Mouse (Mus musculus) gastrocnemius, adult 2 months (tissue): ENCODE data around the gene Slc43a3. TPM values are rescaled to one million over a fixed set of nuclear protein-coding genes. Genes with fewer than 3 reads are reported as not detected.

Source experiments
- DNase-seq: peaks from one replicate; pipeline ENCODE4 v3.0.0; 2022
- H3K27ac ChIP-seq: fragments of 200-600 bp; 2 replicates; pipeline ENCODE4 v1.8.1; 2022; ENCODE audit warnings: mild to moderate bottlenecking
- H3K4me3 ChIP-seq: fragments of 200-600 bp; 2 replicates; pipeline ENCODE4 v1.8.1; 2022; ENCODE audit warnings: mild to moderate bottlenecking, moderate library complexity
- CTCF ChIP-seq: fragments of 200-600 bp; IDR thresholded peaks from 2 replicates; pipeline ENCODE4 v1.8.1; 2022; ENCODE audit warnings: antibody characterized with exemption, mild to moderate bottlenecking, moderate library complexity
- intact Hi-C: fragments of 180-260 bp; cut with DNase I; formaldehyde crosslinking; loops from one replicate; pipeline ENCODE4 v1.15.1; 2025
- total RNA-seq, 2 experiments: library from RNA; stranded (reverse); gene quantifications; 2 replicates each; pipeline ENCODE4 v1.2.3; 2021

Slc43a3 gene
- total RNA-seq, 2 experiments from 2014 or later = 26.4 to 30.2 TPM

DNA sequence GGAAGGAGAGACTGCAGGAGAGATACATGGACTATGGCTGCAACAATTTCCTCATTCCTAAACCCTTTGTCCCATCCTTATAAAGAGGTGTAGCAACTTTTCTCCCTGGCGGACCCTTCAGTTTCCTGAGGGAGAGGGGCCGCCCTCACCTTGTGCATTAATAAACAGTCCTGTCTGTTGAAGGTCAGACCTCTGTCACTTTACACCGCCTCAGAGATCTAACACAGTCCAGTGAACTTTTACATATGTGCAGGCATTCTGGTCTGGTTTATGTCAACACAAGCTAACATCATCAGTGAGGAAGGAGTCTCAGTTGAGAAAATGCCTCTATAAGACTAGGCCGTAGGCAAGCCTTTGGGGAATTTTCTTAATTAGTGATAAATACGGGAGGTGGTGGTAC, 22.5 kb upstream of the Slc43a3 start:
- H3K27ac ChIP-seq = peak overlapping the region; percentile 73
- intact Hi-C loops = no loop called here

DNA sequence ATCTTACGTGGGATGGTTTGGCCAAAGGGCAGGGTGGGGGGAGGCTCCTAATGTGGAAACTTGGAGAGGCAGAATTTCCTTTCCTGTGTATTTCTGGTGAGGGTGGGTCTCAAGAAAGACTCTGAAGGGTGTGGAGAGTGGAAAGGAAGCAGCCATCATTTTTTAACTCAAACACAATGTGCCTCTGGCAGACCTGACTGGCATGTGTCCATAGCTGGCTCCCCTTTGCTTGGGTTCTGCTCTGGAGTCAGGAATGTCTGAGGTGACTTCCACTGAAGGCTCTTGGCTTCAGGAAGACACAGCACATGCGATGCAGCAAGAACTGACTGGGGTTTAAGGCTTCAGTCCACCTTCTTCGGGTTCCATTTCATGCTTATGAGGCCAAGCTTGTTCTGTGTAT, 21.0 kb upstream of the Slc43a3 start:
- peak; percentile 54 for DNase-seq
- Histone ChIP-seq H3K27ac (peak overlapping the region; percentile 86), H3K4me3 (no peak overlapping the region)
- no peak for TF ChIP-seq CTCF
- intact Hi-C loops = no loop called here

More for the DNA sequence above, 22.5 kb upstream of the Slc43a3 start:
- TF ChIP-seq CTCF = no peak
- H3K4me3 ChIP-seq = no peak overlapping the region
- no peak for DNase-seq

DNA sequence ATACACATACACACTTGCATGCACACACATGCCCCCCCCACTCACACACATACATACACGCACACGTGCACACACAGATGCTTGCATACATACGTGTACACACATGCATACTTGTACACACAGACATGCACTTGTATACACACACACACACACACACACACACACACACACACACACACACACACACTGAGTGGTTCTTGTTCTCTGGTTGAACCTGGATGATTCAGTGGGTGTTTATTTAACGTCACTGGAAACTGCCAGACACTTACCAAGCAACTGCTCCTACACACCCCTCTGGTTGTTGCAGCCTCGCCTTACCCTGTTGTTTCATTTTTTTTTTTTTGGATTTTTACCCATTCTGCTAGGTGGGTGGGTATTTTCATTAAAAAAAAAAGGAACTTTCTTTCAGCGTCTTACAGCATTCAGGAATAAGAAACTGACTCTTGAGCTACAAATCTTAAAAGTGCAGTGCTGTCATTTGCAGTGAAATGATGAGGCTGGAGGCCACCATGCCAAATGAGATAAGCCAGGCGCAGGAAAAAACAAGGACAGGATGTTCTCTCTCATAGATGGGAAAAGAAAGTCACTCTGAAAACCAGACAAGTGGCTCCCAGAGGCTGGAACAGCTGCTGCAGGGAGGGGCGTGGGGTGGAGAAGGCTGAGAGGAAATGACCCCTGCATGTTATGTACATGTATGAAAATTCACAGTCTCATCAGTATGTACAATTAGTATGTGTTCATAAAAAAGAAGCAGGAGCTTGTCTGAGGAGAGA, 19.6 kb upstream of the Slc43a3 start:
- Histone ChIP-seq H3K4me3 (no peak overlapping the region), H3K27ac (peak overlapping the region; percentile 86)
- peak; percentile 64 for DNase-seq
- no peak for TF ChIP-seq CTCF
- intact Hi-C loops = no loop called here

DNA sequence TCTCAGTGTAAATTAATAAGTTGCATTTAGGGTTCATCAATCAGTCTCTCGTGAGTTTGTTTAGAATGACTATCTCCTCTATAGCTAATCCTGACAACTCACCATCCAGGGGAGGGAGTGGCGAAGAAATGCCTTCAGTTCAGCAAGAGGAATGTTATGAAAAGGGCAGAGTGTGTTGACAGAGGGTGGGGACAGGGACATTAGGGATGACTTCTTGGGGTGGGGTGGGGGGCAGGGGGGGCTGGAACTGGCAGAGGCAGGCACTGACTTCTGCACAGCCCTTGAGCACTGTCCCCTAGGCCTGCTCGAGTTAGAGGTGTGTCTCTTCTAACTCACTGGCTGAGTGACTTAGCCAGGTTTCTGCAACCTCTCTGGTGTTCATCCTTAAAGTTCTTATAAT, 18.2 kb upstream of the Slc43a3 start:
- H3K27ac ChIP-seq = peak overlapping the region; percentile 86
- no peak for DNase-seq
- no peak overlapping the region for H3K4me3 ChIP-seq
- intact Hi-C loops = no loop called here
- no peak for TF ChIP-seq CTCF

DNA sequence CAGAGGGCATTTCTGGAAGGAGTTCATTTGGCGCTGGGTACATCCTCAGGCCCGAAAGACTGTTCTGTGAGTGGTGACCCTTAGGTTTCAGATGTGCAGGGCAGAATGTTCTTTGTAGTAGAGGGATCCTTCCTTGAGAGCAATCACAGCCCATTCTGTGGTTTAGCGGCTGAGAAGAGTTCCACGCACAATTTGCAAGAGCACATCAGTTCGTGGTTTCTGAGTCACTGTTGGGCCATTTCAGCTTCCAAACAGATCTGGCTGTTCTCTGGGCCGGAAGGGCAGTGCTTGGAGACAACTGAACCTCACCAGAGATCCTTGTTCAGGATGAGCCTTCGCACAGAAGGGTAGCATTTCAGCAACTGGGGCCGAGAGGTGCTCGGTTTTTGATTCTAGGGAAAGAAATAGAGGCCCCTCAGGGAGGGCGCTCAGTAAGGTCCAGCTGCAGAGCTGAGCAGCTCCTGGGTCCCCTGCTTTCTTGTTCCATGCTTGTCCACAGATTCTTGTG, 16.7 kb upstream of the Slc43a3 start:
- Histone ChIP-seq H3K4me3 (no peak overlapping the region), H3K27ac (no peak overlapping the region)
- DNase-seq = no peak
- TF ChIP-seq CTCF = no peak
- intact Hi-C loops = no loop called here

DNA sequence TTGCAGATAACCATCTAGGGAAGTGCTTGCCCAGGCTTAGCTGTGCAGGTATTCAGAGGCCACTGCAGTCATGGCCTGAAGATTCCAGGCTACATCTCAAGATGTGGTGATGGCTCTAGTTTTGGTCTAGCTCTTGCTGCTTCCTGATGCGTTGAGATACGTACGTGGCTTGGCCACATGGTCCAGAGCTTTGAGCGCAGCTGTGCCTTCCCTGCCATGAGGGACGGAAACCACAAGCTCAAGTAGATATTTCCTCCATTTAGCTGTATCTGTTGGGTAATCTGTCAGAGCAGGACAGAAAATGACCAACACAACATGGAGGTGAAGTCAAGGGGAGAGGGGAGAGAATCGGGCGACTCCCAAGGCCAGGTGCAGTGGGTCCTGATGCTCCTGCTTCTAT, 6.2 kb upstream of the Slc43a3 start:
- H3K4me3 ChIP-seq = no peak overlapping the region
- intact Hi-C loops = no loop called here
- no peak for TF ChIP-seq CTCF

DNA sequence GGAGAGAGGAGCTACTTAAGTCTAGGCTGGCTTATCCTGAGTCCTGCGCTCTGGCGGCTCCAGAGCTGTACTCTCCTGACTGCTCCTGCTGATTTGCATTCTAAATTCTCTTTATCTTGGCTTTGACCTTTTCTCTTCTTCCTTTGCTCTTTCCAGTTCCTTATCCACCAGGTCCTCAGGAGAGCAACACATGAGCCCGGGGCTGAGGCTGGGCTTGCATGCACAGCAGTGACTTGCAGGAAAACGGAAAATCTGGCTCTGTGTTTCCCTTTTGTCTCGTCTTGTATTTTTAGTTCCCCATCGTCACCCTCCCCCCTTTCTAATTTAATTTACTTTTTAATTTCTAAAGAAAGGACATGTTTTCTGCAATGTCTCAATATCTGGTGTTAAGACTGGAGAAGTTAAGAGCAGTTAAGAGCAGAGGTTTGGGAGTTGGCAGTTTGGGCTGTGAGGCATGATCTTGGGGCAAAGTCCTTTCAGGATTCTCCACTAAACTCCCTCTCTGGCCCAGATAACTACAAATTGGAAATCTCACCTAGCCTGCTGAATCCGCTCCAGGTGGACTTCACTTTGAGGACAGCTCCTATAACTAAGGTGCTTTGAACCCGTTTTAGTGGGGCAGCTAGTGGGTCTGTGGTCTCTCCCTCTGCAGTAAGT, 2.3 kb upstream of the Slc43a3 start:
- Histone ChIP-seq H3K27ac (peak overlapping the region; percentile 4; the same call in 1 of the 2 replicates), H3K4me3 (no peak overlapping the region)
- DNase-seq = no peak
- intact Hi-C loops = no loop called here
- TF ChIP-seq CTCF = no peak

More for the DNA sequence above, 6.2 kb upstream of the Slc43a3 start:
- DNase-seq = no peak
- no peak overlapping the region for H3K27ac ChIP-seq

DNA sequence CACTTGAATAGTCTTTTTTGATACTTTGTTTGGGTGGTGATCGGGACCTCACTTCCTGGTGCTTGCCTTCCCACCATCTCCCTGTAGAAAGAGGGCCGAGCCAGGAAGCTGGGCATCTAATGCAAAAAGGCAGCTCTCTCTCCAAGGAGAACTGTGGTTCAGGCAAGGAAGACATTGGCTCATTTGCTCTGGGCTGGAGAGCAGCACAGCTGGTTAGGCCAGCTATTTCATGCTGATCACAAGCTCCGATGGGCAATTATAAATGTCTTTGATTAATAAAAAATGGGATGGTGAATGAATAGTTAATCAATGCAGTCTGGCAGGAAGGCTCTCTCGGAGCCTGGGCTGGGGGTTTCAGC, 1.8 kb upstream of the Slc43a3 start:
- Histone ChIP-seq H3K4me3 (no peak overlapping the region), H3K27ac (peak overlapping the region; percentile 4; the same call in 1 of the 2 replicates)
- intact Hi-C loops = no loop called here
- no peak for DNase-seq
- TF ChIP-seq CTCF = no peak

DNA sequence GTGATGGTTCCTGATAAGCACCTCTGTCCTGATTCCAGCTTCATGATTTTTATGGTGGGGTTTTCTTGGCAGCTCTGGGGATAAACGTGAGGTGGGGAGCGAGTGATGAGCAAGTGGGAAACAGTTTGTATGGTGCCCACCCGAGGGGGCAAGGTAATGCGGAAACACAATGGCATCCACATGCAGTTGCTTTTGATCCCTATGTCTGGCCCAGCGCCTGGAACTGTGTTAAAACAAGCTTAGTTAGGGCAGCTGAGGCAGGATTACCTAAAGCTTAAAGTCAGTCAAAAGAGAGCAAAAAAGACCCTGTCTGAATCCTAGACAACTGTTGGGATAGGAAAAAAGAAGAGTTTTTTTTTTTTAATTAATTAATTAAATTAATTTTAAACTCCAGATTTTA, 1.3 kb upstream of the Slc43a3 start:
- H3K4me3 ChIP-seq = no peak overlapping the region
- H3K27ac ChIP-seq = no peak overlapping the region
- TF ChIP-seq CTCF = no peak
- no peak for DNase-seq
- intact Hi-C loops = no loop called here

DNA sequence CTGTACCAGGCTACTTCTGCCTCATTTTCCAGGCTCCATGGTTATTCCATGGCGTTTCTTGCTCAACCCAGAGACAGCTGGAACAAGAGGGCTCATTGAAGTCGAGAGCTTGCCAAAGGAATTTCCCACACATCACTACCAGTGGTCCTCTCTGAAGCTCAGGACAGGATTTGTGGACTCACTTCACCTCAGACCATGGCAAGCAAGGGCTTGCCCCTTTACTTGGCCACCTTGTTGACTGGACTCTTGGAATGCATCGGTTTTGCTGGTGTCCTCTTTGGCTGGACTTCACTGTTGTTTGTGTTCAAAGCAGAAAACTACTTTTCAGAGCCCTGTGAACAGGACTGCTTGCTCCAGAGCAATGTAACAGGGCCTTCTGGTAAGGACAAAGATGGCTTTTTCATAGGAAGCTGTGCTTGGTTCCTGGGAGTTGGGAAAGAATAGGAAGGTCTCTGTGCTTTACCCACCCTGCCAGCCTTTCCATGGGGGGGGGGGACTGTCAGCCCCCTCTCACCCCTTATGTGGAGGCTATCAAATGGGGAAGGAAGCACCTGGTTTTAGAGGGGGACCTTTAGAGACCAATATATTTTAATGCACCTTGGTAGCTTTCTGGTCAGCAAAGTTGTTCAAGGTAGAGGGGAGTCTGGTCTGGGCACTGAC, 1.2 kb downstream of the Slc43a3 start:
- intact Hi-C loops = no loop called here
- DNase-seq = no peak
- peak overlapping the region; percentile 87 for H3K27ac ChIP-seq
- peak overlapping the region; percentile 73 for H3K4me3 ChIP-seq
- no peak for TF ChIP-seq CTCF

DNA sequence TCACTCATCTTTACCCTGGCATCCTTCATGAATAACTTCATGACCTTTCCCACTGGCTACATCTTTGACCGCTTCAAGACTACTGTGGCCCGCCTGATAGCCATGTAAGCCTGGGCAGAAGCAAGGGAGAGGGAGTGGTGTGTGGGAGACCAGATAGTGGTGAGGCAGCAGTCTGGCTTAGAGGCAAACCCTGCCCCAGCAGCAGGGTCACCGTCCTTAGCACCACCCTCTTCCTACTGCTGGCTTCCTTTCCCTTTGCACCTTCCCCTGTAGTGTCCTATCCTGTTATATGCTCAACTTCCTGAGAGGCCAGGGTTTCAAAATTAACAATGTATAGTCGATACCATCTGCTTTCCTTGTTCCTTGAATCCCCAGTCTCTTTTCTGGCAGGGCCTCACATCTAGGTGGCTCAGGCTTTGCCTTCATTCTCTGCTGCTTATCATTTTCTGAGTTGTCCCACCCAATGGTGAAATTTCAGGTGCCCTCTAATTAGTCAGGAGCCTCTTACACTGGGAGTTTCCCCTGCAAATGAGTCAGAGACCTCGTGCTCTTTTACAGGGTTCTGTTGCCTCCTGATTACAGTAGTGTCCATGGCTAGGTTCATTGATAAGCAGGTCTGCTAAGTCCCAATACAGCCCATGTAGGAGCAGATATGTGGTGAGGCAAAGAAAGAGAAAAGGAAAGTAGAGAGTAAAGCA, 2.0 kb downstream of the Slc43a3 start:
- Histone ChIP-seq H3K27ac (peak overlapping the region; percentile 87), H3K4me3 (peak overlapping the region; percentile 73)
- intact Hi-C loops = no loop called here
- TF ChIP-seq CTCF = no peak
- peak; percentile 56 for DNase-seq

DNA sequence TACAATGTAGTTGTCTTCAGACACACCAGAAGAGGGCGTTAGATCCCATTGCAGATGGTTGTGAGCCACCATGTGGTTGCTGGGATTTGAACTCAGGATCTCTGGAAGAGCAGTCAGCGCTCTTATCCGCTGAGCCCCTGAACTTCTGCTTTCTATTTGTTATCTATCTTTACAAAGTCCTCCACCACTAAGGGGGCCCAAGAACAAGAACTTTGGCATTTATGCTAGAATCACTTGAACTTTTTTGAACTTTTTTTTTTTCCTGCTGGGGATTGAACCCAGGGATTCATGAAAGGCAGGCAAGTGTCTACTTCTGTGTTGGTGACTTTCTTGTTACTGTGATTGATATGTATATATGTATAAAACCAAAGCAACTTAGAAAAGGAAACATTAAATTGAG, 2.9 kb downstream of the Slc43a3 start:
- intact Hi-C loops = no loop called here
- Histone ChIP-seq H3K27ac (no peak overlapping the region), H3K4me3 (peak overlapping the region; percentile 73)
- DNase-seq = no peak
- no peak for TF ChIP-seq CTCF

DNA sequence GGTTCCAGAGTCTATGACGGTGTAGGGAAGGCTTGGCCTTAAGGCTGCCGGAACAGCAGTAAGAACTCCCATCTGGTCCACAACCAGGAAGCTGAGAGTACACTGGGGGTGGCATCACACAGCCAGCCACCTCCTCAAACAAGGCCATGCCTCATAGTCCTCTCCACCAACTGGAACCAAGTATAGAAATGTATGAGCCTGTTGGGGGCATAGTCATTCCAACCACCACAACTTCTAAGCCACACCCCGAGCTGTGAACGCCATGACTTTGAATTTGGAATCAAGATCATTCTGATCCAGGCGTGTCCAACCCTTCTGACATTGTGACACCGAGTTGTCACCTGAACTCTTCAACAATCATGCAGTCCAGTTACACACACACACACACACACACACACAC, 3.3 kb downstream of the Slc43a3 start:
- no peak overlapping the region for H3K27ac ChIP-seq
- no peak for DNase-seq
- intact Hi-C loops = no loop called here
- TF ChIP-seq CTCF = no peak
- peak overlapping the region; percentile 73 for H3K4me3 ChIP-seq
